Mouse (Mus musculus): Measurements from ENCODE around the gene Ptms.
"Not testable (repeated sequence)": the region's sequence is repeated elsewhere in the genome, so short reads cannot be mapped to it uniquely, and the experiment has no call there.

The Ptms gene

DNA sequence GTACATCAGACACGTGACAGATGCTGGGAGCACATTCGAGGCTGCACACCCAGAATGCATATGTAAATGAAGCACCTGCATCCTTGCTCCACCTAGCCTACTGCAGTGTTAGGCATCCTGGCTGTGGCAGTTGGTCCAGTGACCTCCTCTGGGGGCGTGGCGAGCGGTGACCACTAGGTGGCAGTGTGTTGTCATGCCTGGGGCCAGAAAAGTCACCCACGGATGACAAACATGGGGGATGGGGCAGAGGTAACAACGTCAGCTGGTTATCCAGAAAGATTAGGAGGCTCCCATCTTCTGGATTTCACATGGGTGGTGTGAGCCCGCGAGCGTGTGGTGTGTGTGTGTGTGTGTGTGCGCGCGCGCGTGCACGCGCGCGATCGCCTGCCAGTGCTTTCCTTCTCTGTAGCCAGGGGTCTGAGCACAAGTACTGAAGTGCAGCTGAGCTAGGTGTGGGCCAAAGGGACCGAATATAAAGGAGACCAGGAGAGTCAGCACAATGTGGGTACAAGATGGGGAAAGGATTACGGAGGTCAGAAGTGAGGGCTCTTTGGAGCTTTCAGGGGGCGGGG, 16.2 kb downstream of the Ptms start:
- peak; percentile 99 for DNase-seq

- no peak for DNase-seq
Measured at GRCm38 (mm10) chr6:124901851-124902250, 18.1 kb downstream of the Ptms start.

DNA sequence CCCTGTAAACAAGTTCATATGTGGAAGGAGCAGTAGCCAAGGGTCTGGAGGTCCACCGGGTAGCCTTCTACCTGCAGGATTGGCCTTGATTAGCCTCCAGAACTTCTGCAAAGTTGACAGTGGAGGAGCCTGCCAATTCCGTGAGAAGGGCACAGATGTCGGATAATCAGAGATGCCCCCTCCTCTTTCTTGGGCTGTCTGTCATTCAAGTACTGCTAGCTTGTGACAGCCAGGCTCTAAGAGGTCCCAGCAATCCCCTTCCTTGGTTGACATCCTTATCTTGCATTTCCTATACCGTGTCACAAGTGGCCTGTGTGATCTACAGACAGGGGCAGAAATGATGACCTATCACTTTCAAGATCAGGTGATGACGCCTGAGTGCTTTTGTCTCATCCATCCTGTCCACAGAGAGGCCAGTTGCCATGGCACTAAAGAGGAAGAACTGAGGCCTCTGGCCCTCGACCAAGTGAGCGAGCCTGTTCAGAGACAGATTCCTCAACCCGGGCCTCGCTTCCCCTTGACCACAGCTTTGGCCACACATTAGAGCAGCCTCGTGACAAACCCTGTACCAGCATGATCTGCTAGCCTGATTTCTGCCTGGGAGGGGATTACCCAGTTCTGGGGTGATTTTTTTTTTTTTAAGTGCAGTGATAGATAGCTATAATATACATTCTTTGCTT, 19.0 kb downstream of the Ptms start:
- no peak for DNase-seq

DNA sequence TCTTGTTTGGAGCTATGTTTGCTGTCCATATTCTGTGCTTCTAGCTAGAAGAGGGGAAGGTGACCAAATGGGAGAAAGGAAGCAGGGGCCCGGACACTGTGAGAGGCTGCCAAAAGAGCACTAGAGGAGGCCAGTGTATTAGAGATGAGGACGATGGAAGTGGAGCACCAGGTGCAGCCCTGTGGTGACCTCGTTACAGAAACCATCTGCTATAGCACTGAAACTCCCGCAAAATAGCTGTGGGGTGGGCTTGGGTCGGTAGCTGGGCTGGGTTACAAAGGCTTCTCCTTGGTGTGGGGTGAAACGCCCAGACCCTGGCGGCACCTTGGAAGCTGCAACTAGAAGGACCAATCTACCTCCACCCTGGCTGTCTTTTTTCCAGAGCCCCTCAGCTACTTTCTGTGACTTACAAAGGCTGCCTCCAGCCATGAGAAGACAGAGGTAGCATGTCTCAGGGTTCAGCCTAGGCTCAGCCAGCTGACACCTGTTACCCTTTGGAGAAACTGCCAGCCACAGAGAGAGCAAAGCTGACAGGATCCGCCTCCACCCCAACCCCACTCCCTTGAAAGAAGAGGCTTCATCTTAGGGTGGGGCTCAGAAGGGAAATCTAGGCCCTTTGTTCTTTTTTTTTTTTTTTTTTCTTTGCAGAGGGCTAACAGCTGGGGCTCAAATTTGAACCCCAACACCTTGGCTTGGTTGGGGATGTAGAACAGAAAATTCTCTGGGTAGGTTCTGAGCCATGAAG, 19.7 kb downstream of the Ptms start:
- DNase-seq = no peak

GRCm38 (mm10) chr6:124898359-124898758, 21.5 kb downstream of the Ptms start:
- no peak for DNase-seq

DNA sequence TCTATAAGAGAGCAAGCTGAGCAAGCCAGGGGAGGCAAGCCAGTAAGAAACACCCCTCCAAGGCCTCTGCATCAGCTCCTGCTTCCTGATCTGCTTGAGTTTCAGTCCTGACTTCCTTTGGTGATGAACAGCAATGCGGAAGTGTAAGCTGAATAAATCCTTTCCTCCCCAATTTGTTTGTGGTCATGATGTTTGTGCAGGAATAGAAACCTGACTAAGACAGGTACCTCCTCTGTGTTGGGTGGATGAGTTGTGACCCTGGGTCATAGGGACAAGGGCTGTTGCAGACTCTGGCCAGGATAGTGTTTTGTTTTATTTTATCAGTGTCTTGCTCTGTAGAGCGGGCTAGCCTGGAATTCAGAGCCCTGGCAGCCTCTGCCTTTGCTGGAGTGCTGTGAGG, 25.8 kb downstream of the Ptms start:
- not testable (repeated sequence) for DNase-seq

- DNase-seq = no peak
Measured at GRCm38 (mm10) chr6:124890997-124891396, 28.9 kb downstream of the Ptms start.

DNA sequence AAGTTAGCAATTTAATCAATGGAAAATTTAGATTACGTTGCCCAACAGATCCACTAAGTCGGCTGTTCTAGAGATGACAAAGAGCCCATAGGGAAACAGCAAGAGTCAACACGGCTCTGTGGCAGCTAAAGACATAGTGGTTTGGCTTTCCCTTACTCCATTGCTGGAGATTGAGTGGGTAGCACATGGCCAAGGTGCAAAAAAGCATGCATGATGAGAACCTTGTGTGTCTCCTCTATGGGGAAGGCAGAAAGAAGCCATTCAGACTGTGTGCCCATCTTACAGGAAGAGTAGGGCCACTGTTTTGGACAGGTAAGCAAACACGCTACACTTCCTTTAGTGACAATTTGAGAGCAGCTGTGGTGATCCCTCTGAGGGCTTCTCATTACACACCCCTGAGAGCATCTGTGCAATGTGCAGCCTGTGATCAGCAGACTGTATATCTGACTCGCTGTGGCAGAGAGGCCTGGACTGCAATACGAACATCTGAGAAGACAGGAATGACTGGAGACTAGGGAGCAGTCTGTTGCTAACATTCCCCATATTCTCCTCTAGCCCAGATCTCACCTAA, 31.3 kb downstream of the Ptms start:
- no peak for DNase-seq

DNA sequence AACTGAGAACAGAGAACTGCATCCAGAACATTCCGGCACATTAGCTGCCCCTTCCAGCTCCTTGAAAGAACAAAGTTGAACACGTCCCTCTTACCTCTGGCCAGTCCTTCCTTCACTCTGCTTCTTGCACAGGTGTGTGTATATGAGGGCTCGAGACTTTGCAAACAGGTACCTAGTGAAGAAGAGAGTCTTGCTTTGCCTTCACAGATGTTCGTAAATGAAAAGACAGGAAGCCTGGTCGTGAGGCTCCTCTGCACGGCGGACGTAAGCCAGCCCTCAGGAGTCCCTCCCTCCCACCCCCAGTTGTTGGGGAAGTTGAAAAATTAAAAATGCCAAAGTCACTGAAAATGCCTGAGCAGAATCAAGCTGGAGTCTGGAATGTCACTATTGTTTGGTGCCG, 31.9 kb downstream of the Ptms start, which contains the start of gene Cd4:
Gene Cd4, minus strand, starts transcription at position 236 of the 400 bp plus-strand sequence.
- DNase-seq = no peak

DNA sequence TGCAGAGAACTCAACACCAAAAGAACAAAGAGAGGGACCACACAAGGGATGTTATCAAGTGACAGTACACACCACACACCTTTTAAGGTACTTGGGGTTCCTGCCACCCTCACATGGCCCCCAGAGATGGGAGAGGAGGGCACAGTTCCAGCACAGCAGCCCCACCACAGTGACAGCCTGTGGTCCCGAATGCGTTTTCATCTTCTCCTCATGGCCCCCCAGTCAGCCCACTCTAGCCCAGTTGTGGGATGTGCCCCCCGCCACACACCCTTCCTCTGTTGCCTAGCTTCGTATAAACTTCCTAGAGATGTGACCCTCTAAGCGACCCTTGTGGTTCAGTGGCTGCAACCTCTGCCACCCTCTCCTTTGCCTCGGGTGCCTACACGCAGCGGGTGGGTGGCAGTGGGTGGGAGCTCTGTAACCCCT, 33.9 kb downstream of the Ptms start:
- no peak for DNase-seq

DNA sequence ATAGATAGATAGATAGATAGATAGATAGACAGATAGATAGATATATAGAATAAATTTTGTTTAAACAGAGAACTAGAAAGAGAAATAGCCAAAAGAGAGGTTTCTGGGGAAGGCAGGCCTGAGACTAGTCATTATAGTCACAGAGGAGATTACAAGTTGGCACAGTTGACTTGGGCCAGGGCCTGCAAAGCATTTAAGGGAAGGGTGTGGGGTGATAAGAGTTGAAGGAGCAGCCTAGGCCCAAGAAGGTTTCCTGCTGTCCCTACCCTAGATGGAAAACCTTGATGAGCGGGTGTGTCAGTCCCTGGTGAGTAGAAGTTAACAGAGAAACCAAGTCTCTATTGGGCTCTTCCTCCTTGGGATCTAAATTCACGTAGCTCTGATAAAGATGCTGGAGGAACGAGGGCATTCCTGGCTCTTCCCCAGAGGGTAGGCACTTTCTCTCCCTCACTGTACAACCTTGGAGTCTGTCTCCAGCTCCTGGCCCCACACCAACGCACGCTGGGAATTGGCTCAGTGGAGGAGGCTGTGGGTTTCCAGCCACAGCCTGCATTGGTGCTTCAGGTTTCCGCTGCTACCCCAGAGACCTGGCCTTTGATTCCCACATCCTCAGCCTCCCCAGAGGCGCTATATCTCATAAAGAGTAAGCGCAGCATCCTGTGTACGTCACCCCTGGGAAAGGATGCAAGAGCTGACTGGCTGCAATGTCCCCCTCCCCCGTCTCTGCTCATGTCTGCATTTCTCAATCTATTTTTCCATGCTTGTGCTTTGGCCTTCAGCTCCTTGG, 35.0 kb downstream of the Ptms start:
- peak; percentile 80 for DNase-seq

GRCm38 (mm10) chr6:124883351-124883750, 36.6 kb downstream of the Ptms start:
- DNase-seq = no peak

GRCm38 (mm10) chr6:124881821-124882220, 38.1 kb downstream of the Ptms start:
- DNase-seq = no peak

DNA sequence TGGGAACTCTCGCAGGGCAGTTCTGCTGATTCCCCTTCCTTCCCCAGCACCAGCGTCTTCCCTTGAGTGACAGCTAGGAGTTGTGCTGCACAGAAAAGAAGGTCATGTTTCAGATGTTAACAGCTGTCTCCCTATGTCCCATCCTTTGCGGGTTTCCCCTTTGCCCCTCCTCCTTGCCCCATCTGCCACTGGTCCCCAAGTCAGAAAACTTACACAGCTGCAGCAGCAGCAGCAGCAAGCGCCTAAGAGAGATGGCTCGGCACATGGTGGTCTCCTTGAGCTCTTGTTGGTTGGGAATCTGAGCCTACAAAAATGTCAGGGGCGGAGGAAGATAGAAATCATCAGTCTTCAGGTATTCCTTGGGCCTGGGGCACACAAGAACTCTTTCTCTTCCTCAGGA, 40.5 kb downstream of the Ptms start:
- DNase-seq = no peak

- DNase-seq = no peak
Measured at GRCm38 (mm10) chr6:124874348-124874747, 45.6 kb downstream of the Ptms start.

GRCm38 (mm10) chr6:124866560-124866959, 53.3 kb downstream of the Ptms start:
- DNase-seq = no peak

GRCm38 (mm10) chr6:124865766-124866362, 54.0 kb downstream of the Ptms start:
- DNase-seq = no peak
